Mouse (Mus musculus): ENCODE results near the gene Cep97.

GRCm38 (mm10) chr16:55894893-55895650 lies 39.6 kb downstream of the Cep97 start, which contains the start of gene Nxpe3:
- TF ChIP-seq CTCF (IDR thresholded peaks at IDR 0.05 in 2 of 3, conservative IDR thresholded peaks at IDR 0.05 in 1 of 3; ENCODE audit: control insufficient read depth in 1 of 3, insufficient read depth in 1 of 3, low read depth in 2 of 3, low read length in 3 of 3, poor library complexity in 1 of 3, severe bottlenecking in 1 of 3): no peak
- TF ChIP-seq SIN3A (IDR thresholded peaks at IDR 0.05; ENCODE audit: low read length): no peak; the same call in none of the 2 replicates
- TF ChIP-seq GATA1 (IDR thresholded peaks at IDR 0.05; ENCODE audit: low read depth, low read length): no peak
- TF ChIP-seq EP300 (IDR thresholded peaks at IDR 0.05; ENCODE audit: low read depth in 1 of 2, low read length in 2 of 2): no peak
- TF ChIP-seq HCFC1 (IDR thresholded peaks at IDR 0.05; ENCODE audit: low read depth, low read length): peak; percentile 36; the same call in 1 of the 2 replicates
- peak in 1 of 2 experiments; percentile 55; a peak in 1 of 4 replicates for TF ChIP-seq POLR2A (IDR thresholded peaks at IDR 0.05; ENCODE audit: control insufficient read depth in 1 of 2, insufficient read depth in 1 of 2, low read depth in 1 of 2, low read length in 2 of 2, poor library complexity in 1 of 2)
- TF ChIP-seq GABPA (IDR thresholded peaks at IDR 0.05; ENCODE audit: low read depth, low read length): no peak
- no peak for TF ChIP-seq TCF12 (IDR thresholded peaks at IDR 0.05; ENCODE audit: low read depth, low read length)
- TF ChIP-seq USF1 (IDR thresholded peaks at IDR 0.05; ENCODE audit: low read depth, low read length): no peak

Data from MEL (cell line).